Mouse (Mus musculus) kidney, adult 8-10 months (tissue): ENCODE results near the gene Tex264.
"Not testable (repeated sequence)": the region's sequence is repeated elsewhere in the genome, so short reads cannot be mapped to it uniquely, and the experiment has no call there.

Experiments used
- DNase-seq, 2 experiments: peaks; one replicate each; pipeline ENCODE4 v3.0.0; 2022

The Tex264 gene

GRCm38 (mm10) chr9:106659935-106660334, 25.8 kb downstream of the Tex264 start:
- DNase-seq: no peak

GRCm38 (mm10) chr9:106659441-106659840, 26.3 kb downstream of the Tex264 start:
- no peak for DNase-seq

- no peak for DNase-seq
Observed at GRCm38 (mm10) chr9:106657592-106657991, 28.1 kb downstream of the Tex264 start.

GRCm38 (mm10) chr9:106656820-106657219, 28.9 kb downstream of the Tex264 start:
- DNase-seq: no peak

GRCm38 (mm10) chr9:106655884-106656720, 29.6 kb downstream of the Tex264 start, which contains the start of gene Grm2:
Gene Grm2, minus strand, starts transcription at chr9:106656082.
- peak; percentile 12 to 41 for DNase-seq

- no peak for DNase-seq
Observed at GRCm38 (mm10) chr9:106652720-106653119, 33.0 kb downstream of the Tex264 start.

- DNase-seq: no peak
Observed at GRCm38 (mm10) chr9:106647226-106647625, 38.5 kb downstream of the Tex264 start.

- no peak for DNase-seq
Observed at GRCm38 (mm10) chr9:106645684-106646271, 39.9 kb downstream of the Tex264 start.

- no peak for DNase-seq
Observed at GRCm38 (mm10) chr9:106643787-106644186, 41.9 kb downstream of the Tex264 start.

- peak; percentile 50 to 82 for DNase-seq
Observed at GRCm38 (mm10) chr9:106643128-106643527, 42.6 kb downstream of the Tex264 start.

- no peak for DNase-seq
Observed at GRCm38 (mm10) chr9:106641346-106641745, 44.4 kb downstream of the Tex264 start.

GRCm38 (mm10) chr9:106638154-106638553, 47.6 kb downstream of the Tex264 start:
- no peak for DNase-seq

GRCm38 (mm10) chr9:106632185-106632584, 53.5 kb downstream of the Tex264 start:
- no peak for DNase-seq

GRCm38 (mm10) chr9:106627796-106628195, 57.9 kb downstream of the Tex264 start:
- not testable (repeated sequence) for DNase-seq

GRCm38 (mm10) chr9:106626282-106626681, 59.4 kb downstream of the Tex264 start, which contains the start of gene Iqcf6:
Gene Iqcf6, plus strand, starts transcription at chr9:106626582.
- DNase-seq: no peak

GRCm38 (mm10) chr9:106617496-106617895, 68.2 kb downstream of the Tex264 start:
- DNase-seq: no peak

- no peak for DNase-seq
Observed at GRCm38 (mm10) chr9:106616306-106616705, 69.4 kb downstream of the Tex264 start.

- no peak for DNase-seq
Observed at GRCm38 (mm10) chr9:106614616-106615015, 71.1 kb downstream of the Tex264 start.

- no peak for DNase-seq
Observed at GRCm38 (mm10) chr9:106613951-106614350, 71.8 kb downstream of the Tex264 start.

- no peak for DNase-seq
Observed at GRCm38 (mm10) chr9:106610727-106611126, 75.0 kb downstream of the Tex264 start.
